Mouse (Mus musculus) thymus, postnatal 36 days (tissue): Measurements from ENCODE around the gene Smim1.

ENCODE experiments used
- DNase-seq, 2 experiments: peaks; one replicate each; pipeline ENCODE4 v3.0.0; 2022; ENCODE audit warnings: mixed read lengths in 2 of 2

Smim1 gene

GRCm38 (mm10) chr4:154019571-154019970 is 6.5 kb downstream of the Smim1 start:
- DNase-seq, result peak; percentile 41 to 44

- no peak for DNase-seq
These were observed 10.6 kb downstream of the Smim1 start for GRCm38 (mm10) chr4:154015476-154015875.

GRCm38 (mm10) chr4:154012132-154012882 is 13.7 kb downstream of the Smim1 start:
- DNase-seq, result peak; percentile 28 to 47

GRCm38 (mm10) chr4:154011646-154012089 is 14.4 kb downstream of the Smim1 start, which contains the start of gene Lrrc47:
TSS of gene Lrrc47 (plus strand) at chr4:154011731.
- DNase-seq, result peak; percentile 79 to 80

- no peak for DNase-seq
These were observed 15.0 kb downstream of the Smim1 start for GRCm38 (mm10) chr4:154010907-154011645.

- no peak for DNase-seq
These were observed 18.3 kb downstream of the Smim1 start for GRCm38 (mm10) chr4:154007759-154008158.

- no peak for DNase-seq
These were observed 19.8 kb downstream of the Smim1 start for GRCm38 (mm10) chr4:154006264-154006663.

- DNase-seq, result no peak
These were observed 20.5 kb downstream of the Smim1 start for GRCm38 (mm10) chr4:154005488-154005887.

- DNase-seq, result no peak
These were observed 32.5 kb downstream of the Smim1 start for GRCm38 (mm10) chr4:153993505-153993904.

- DNase-seq, result no peak
These were observed 33.3 kb downstream of the Smim1 start for GRCm38 (mm10) chr4:153992715-153993114.

GRCm38 (mm10) chr4:153980470-153980869 is 45.6 kb downstream of the Smim1 start:
- DNase-seq, result no peak

GRCm38 (mm10) chr4:153979243-153979642 is 46.8 kb downstream of the Smim1 start:
- no peak for DNase-seq

GRCm38 (mm10) chr4:153975768-153976167 is 50.3 kb downstream of the Smim1 start:
- no peak for DNase-seq

GRCm38 (mm10) chr4:153975292-153975662 is 50.8 kb downstream of the Smim1 start:
- DNase-seq, result no peak

- DNase-seq, result peak; percentile 89 to 90
These were observed 51.4 kb downstream of the Smim1 start, which contains the start of the genes Dffb and Cep104 for GRCm38 (mm10) chr4:153974431-153975291. TSS of gene Dffb (minus strand) at chr4:153975126. TSS of gene Cep104 (plus strand) at chr4:153975194.
